Mouse (Mus musculus) CH12F3 (cell line): ENCODE measurements around the gene Anks1b.

Experiments used
- in situ Hi-C: fragments of 300-500 bp; cut with MboI; formaldehyde crosslinking; loops from 2 replicates; pipeline ENCODE4 v1.14.3; 2020; ENCODE audit warnings: low sequenced_read_pairs

Anks1b gene

GRCm38 (mm10) chr10:90831288-90831626, 957.9 kb downstream of the Anks1b start:
- in situ Hi-C loops: no loop called here

GRCm38 (mm10) chr10:90834306-90834705, 961.0 kb downstream of the Anks1b start:
- in situ Hi-C loops: no loop called here

GRCm38 (mm10) chr10:90835195-90835594, 961.9 kb downstream of the Anks1b start:
- in situ Hi-C loops: no loop called here

- in situ Hi-C loops: no loop called here
Measured at GRCm38 (mm10) chr10:90839611-90840335, 966.5 kb downstream of the Anks1b start.

GRCm38 (mm10) chr10:90842398-90842797, 969.1 kb downstream of the Anks1b start:
- in situ Hi-C loops: no loop called here

- in situ Hi-C loops: no loop called here
Measured at GRCm38 (mm10) chr10:90851077-90851476, 977.8 kb downstream of the Anks1b start.

- in situ Hi-C loops: no loop called here
Measured at GRCm38 (mm10) chr10:90851999-90852398, 978.7 kb downstream of the Anks1b start.

- in situ Hi-C loops: no loop called here
Measured at GRCm38 (mm10) chr10:90852432-90852831, 979.1 kb downstream of the Anks1b start.

- in situ Hi-C loops: no loop called here
Measured at GRCm38 (mm10) chr10:90856668-90857067, 983.4 kb downstream of the Anks1b start.

- in situ Hi-C loops: no loop called here
Measured at GRCm38 (mm10) chr10:90859665-90860523, 986.6 kb downstream of the Anks1b start.

- in situ Hi-C loops: no loop called here
Measured at GRCm38 (mm10) chr10:90863881-90864598, 990.7 kb downstream of the Anks1b start.

- in situ Hi-C loops: no loop called here
Measured at GRCm38 (mm10) chr10:90864599-90864889, 991.2 kb downstream of the Anks1b start.

GRCm38 (mm10) chr10:90873204-90873603, 999.9 kb downstream of the Anks1b start:
- in situ Hi-C loops: no loop called here

GRCm38 (mm10) chr10:90874166-90874565, 1000.9 kb downstream of the Anks1b start:
- in situ Hi-C loops: no loop called here

- in situ Hi-C loops: no loop called here
Measured at GRCm38 (mm10) chr10:90880854-90881560, 1007.7 kb downstream of the Anks1b start.

- in situ Hi-C loops: no loop called here
Measured at GRCm38 (mm10) chr10:90889566-90889965, 1016.3 kb downstream of the Anks1b start.

- in situ Hi-C loops: no loop called here
Measured at GRCm38 (mm10) chr10:90892728-90893127, 1019.4 kb downstream of the Anks1b start.

GRCm38 (mm10) chr10:90897894-90898293, 1024.6 kb downstream of the Anks1b start:
- in situ Hi-C loops: no loop called here

- in situ Hi-C loops: no loop called here
Measured at GRCm38 (mm10) chr10:90904185-90904584, 1030.9 kb downstream of the Anks1b start.

GRCm38 (mm10) chr10:90907381-90907780, 1034.1 kb downstream of the Anks1b start:
- in situ Hi-C loops: no loop called here

- in situ Hi-C loops: no loop called here
Measured at GRCm38 (mm10) chr10:90923476-90923875, 1050.2 kb downstream of the Anks1b start.
